ENCODE assay signal across 9 mouse cellular contexts in the genomic region with DNA sequence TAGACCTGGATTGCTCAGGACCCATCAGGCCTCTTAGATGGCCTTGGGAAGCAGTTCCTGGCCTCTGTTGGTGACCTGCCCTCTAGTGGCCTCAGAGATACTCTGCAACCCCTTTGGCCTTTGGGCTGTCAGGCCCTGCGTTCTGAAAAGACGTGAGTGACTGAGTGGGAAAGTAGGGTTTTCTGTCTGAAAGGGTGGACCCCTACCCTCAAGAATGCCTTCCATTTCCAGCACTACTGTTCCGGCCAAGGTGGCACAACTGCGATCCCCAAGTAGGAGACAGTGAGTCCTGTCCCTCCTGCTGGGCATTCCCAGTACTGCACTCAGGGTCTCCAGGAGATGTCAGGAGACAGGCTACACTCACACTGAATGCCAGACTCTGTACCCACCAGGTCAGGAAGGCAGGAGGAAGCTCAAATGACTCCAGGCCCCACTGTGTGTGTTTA. TPM values are rescaled to one million over a fixed set of nuclear protein-coding genes. Genes with fewer than 3 reads are reported as not detected.
DNase-seq lines count a peak whose midpoint lies in the region; ATAC-seq and TF ChIP-seq lines count a peak whose summit lies in the region.
"Had no signal": no experiment of that assay in that cellular context is flagged by ENCODE, and none has a peak within 500 bp of the region (broad histone marks: within the 10 kb centered on the region; RNA-seq: fewer than 3 reads in every experiment).

No protein-coding gene starts in this region.

- H3K27me3 ChIP-seq in G1E (ENCODE audit: insufficient read depth, low read length): peaks cover 8% of the 10 kb centered on the region

- H3K36me3 ChIP-seq in G1E (replicated peaks): no peaks in the 10 kb centered on the region

- no peaks in the 10 kb centered on the region for H3K9me3 ChIP-seq in G1E (replicated peaks)

- DNase-seq in G1E (ENCODE audit: low spot score): peak; percentile 19
- DNase-seq in c-Kit-positive CD71-negative TER-119-negative erythroid progenitor cells, embryonic 14.5 days (ENCODE audit: low read depth): peak; percentile 36
- peak; percentile 36 for DNase-seq in fibroblast of lung, adult 2 months (ENCODE audit: low read depth)
- DNase-seq in heart, postnatal 14 days: peak; percentile 72 to 83
- peak; percentile 59 to 70 for DNase-seq in layer of hippocampus, postnatal 25 days (ENCODE audit: extremely low spot score in 1 of 2, low spot score in 1 of 2)
- DNase-seq in retina, postnatal 7 days (ENCODE audit: low read depth, low spot score): peak; percentile 48
- DNase-seq in yolk sac, embryonic 10.5 days (ENCODE audit: low spot score): peak; percentile 71

- TF ChIP-seq CTCF in G1E (IDR thresholded peaks at IDR 0.05; ENCODE audit: low read depth, low read length): peak; percentile 92

- no peak for ATAC-seq in G1E (ENCODE audit: extremely low read depth, insufficient number of reproducible peaks, low FRiP score, poor library complexity, severe bottlenecking)
- peak; percentile 78 for ATAC-seq in megakaryocyte, adult 5-6 weeks (ENCODE audit: poor library complexity, severe bottlenecking)

- H3K4me3 ChIP-seq in G1E (ENCODE audit: low read depth, low read length): no peak overlapping the region

- 0 out of 2 replicates have a peak, but pooled peaks cover 5% of the 10 kb centered on the region for H3K4me1 ChIP-seq in G1E (ENCODE audit: insufficient read depth, low read depth, low read length)

- intact Hi-C loops in heart, postnatal 14 days (cut with DNase I): loop anchor here (2.0 kb wide), 1 partner anchor 78 kb away; no protein-coding TSS in a partner anchor

RNA-seq across cellular contexts. Expression of gene Emx1, which starts 51.8 kb away (rescaled TPM):
- total RNA-seq in G1E (2014; fragmentation: Nextera tagmentation) (not detected in 2 replicates), G1E (2017) (not detected in 2 replicates)
- not detected in 2 replicates for polyA plus RNA-seq in G1E (2012)
- not detected for total RNA-seq in heart, postnatal 14 days (2021)
- total RNA-seq in layer of hippocampus, postnatal 25 days (2021): 10 to 100 TPM; 19.5 to 20.5 TPM
- total RNA-seq in megakaryocyte, adult 5-6 weeks (2015): not detected in 2 replicates
- total RNA-seq in megakaryocyte, adult 5-6 weeks (2017): not detected in 2 replicates
- polyA plus RNA-seq: macrophage had no signal

Comparison
In these comparisons a context has a peak if more than half of its experiments do, and no peak if none do; other contexts are left out.
1. DNase-seq: peak in every context shown above with its lines; median percentile 78 in heart, postnatal 14 days; 71 in yolk sac, embryonic 10.5 days; 64 in layer of hippocampus, postnatal 25 days; 48 in retina, postnatal 7 days; 36 in c-Kit-positive CD71-negative TER-119-negative erythroid progenitor cells, embryonic 14.5 days; 36 in fibroblast of lung, adult 2 months; 19 in G1E.
2. RNA of gene Emx1, which starts 51.8 kb away (total RNA-seq): 19.5 to 20.5 TPM in layer of hippocampus, postnatal 25 days; not detected in G1E, not detected in heart, postnatal 14 days and not detected in megakaryocyte, adult 5-6 weeks; every median in the first group is over 10 times any median in the second.